Mouse (Mus musculus): ENCODE results near the gene Gm867.

The Gm867 gene

GRCm38 (mm10) chr10:75896208-75896607 is 44.3 kb downstream of the Gm867 start:
- DNase-seq, result no peak

GRCm38 (mm10) chr10:75895730-75896129 is 44.7 kb downstream of the Gm867 start:
- no peak for DNase-seq

GRCm38 (mm10) chr10:75894601-75895000 is 45.9 kb downstream of the Gm867 start:
- no peak for DNase-seq

GRCm38 (mm10) chr10:75893089-75893750 is 47.3 kb downstream of the Gm867 start, which contains the start of gene Derl3:
Gene Derl3, plus strand, starts transcription at chr10:75893413.
- DNase-seq, result peak; percentile 94 to 96

GRCm38 (mm10) chr10:75889406-75890153 is 50.9 kb downstream of the Gm867 start:
- no peak for DNase-seq

Measured in cerebellum, postnatal 25 days (tissue).